Mouse (Mus musculus) neural tube, embryonic 11.5 days (tissue): Measurements from ENCODE around the gene Ccl11. TPM values are rescaled to one million over a fixed set of nuclear protein-coding genes. Genes with fewer than 3 reads are reported as not detected.

Experiments
- ATAC-seq: fragments of 200-750 bp; cut with Nextera tagmentation; 2 replicates; pipeline ENCODE4 v1.8.0; 2017; ENCODE audit warnings: moderate number of reproducible peaks, mild to moderate bottlenecking, moderate TSS enrichment, moderate library complexity; ENCODE audit not compliant: insufficient read depth, low FRiP score, low TSS enrichment
- DNase-seq: peaks from one replicate; pipeline ENCODE4 v3.0.0-alpha.2; 2015; ENCODE audit warnings: low spot score
- H3K27ac ChIP-seq: fragments of 300-500 bp; sonication (generic); 2 replicates; pipeline ENCODE4 v1.5.1; 2014; ENCODE audit warnings: low read depth, mild to moderate bottlenecking, low read length
- H3K27me3 ChIP-seq: fragments of 300-500 bp; sonication (generic); 2 replicates; pipeline ENCODE4 v1.6.1; 2014; ENCODE audit warnings: mild to moderate bottlenecking, low read length, mixed read lengths; ENCODE audit not compliant: control insufficient read depth, insufficient read depth
- H3K36me3 ChIP-seq: fragments of 300-500 bp; sonication (generic); 2 replicates; pipeline ENCODE4 v1.6.1; 2014; ENCODE audit warnings: mild to moderate bottlenecking, low read length, moderate library complexity, mixed read lengths; ENCODE audit not compliant: control insufficient read depth, insufficient read depth
- H3K4me1 ChIP-seq: fragments of 300-500 bp; sonication (generic); 2 replicates; pipeline ENCODE4 v1.6.1; 2014; ENCODE audit warnings: low read length, mixed read lengths; ENCODE audit not compliant: control insufficient read depth, insufficient read depth
- H3K4me2 ChIP-seq: fragments of 300-500 bp; sonication (generic); 2 replicates; pipeline ENCODE4 v1.6.1; 2014; ENCODE audit warnings: low read depth, mild to moderate bottlenecking, moderate library complexity
- H3K4me3 ChIP-seq: fragments of 300-500 bp; sonication (generic); 2 replicates; pipeline ENCODE4 v1.5.1; 2014; ENCODE audit warnings: low read depth, low read length
- H3K9ac ChIP-seq: fragments of 300-500 bp; sonication (generic); 2 replicates; pipeline ENCODE4 v1.6.1; 2014; ENCODE audit warnings: mild to moderate bottlenecking, low read length
- H3K9me3 ChIP-seq: fragments of 300-500 bp; sonication (generic); 2 replicates; pipeline ENCODE4 v1.6.1; 2016; ENCODE audit warnings: low read length; ENCODE audit not compliant: control insufficient read depth
- WGBS: fragments of 180-500 bp; shearing (Covaris S2); extraction: QIAGEN DNeasy Blood & Tissue Kit; methylation state at CpG from one replicate; pipeline ENCODE4 v1.1.7; 2014; 5-methylcytosine and 5-hydroxymethylcytosine counted together
- polyA plus RNA-seq: library from polyadenylated mRNA; unstranded; fragments of >200 nt; fragmentation: Nextera tagmentation; extraction: Ambion mirVana; gene quantifications from 2 replicates; pipeline ENCODE4 v1.2.1, GENCODE M21; 2014

Gene Ccl11
- polyA plus RNA-seq, 1 experiment from 2014 or later, result 0.21 TPM

DNA sequence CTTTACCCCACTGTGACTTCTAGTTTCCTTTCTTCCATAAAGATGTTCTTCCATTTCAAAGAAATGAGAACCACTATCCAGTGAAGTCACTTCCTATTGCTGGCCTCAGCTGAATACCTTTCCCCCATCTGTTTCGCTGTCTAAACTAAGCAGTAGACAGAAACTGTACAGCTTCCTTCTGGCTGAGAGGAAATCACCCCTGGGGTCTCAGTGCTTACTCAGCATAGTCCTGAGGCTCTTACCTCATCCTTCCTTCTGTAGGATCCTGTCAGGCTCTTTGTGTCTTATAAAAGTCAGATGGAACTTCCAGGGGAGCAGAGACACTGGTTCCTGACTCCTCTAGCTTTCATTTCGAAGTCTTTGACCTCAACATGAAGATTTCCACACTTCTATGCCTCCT is 43.9 kb downstream of the Ccl11 start, which contains the start of gene Ccl12:
Gene Ccl12, plus strand, starts transcription at position 317 of the 400 bp plus-strand sequence.
- Histone ChIP-seq H3K9me3 (no peaks in the 10 kb centered on the region), H3K27me3 (no peaks in the 10 kb centered on the region), H3K27ac (no peak within 1 kb of the TSS), H3K4me2 (no peak within 1 kb of the TSS), H3K4me1 (no peaks in the 10 kb centered on the region), H3K36me3 (no peaks in the 10 kb centered on the region), H3K4me3 (no peak within 1 kb of the TSS), H3K9ac (no peak within 1 kb of the TSS)
- 55% methylated on average over 2 of the region's 2 CpGs for WGBS
- DNase-seq (no peak), ATAC-seq (no peak)

DNA sequence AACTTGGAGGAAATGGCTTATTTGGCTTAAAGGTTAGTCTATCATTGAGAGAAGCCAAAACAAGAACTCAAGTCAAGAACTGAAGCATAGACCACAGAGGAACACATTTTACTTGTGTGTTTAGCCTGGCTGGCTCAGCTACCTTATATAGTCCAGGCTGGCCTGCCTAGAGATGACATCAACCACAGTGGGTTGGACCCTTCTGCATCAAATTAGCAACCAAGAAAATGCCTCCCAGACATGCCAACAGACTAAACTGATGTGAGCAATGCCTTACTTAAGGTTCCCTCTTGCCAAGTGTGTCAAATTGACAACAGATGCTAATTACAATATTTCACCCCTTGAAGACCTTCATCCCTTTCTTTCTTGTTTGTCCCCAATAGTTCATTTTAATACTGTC is 52.0 kb downstream of the Ccl11 start:
- no peaks in the 10 kb centered on the region for H3K27me3 ChIP-seq
- H3K27ac ChIP-seq, result no peak overlapping the region
- ATAC-seq (no peak), DNase-seq (no peak)
- no peaks in the 10 kb centered on the region for H3K36me3 ChIP-seq
- no peaks in the 10 kb centered on the region for H3K9me3 ChIP-seq
- H3K4me3 ChIP-seq, result no peak overlapping the region
- H3K4me1 ChIP-seq, result no peaks in the 10 kb centered on the region
- H3K4me2 ChIP-seq, result no peak overlapping the region
- no peak overlapping the region for H3K9ac ChIP-seq

DNA sequence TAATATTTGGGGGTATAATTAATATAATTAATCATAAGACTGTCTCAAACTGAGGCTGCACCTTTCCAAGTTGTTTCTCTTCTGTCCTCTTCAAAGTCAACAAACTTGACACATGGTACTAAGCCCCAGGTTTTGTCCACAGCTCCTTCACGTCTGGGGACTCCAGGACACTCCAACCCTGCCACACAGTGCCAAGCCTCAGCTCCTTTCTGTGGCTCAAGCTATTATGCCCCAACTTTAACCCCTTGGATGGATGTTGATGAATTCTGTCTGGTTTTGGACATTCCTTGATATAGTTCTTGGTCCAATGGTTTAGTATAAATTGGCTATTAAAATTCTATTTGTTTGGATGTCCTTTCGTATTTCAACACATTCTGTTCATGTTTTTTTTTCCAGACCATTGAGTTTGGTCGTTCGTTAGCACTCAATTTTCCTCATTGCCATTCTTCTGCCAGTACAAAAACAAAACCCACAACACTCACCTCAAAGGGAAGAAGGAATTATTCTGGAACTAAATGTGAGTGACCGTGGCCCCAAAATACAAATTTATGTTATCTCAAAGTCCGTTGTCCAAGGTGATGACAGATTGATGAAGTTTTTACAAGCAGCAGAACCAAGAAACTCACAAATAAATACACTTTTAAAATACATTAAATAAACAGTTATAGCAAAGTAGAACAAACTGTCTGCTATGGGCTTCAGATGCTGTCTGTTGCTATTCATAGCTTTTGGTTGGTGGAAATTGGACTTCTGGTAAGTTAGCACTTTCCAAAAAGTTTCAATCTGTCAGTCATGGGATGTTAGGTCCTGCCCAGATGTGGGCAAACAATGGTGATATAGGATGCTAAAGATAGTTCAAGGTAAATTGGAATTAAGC is 53.0 kb downstream of the Ccl11 start:
- Histone ChIP-seq H3K36me3 (no peaks in the 10 kb centered on the region), H3K27ac (no peak overlapping the region), H3K4me2 (no peak overlapping the region), H3K9me3 (no peaks in the 10 kb centered on the region), H3K27me3 (no peaks in the 10 kb centered on the region), H3K4me3 (no peak overlapping the region), H3K4me1 (no peaks in the 10 kb centered on the region), H3K9ac (no peak overlapping the region)
- DNase-seq (no peak), ATAC-seq (no peak)
- 75% methylated on average over 6 of the region's 6 CpGs for WGBS

Other genes starting within 250 kb of the Ccl11 start
- 0.08 TPM in 1 of 2 replicates, not detected in the other for gene 5530401A14Rik, start 197.2 kb upstream of the Ccl11 start, polyA plus RNA-seq
- 2.3 and 2.5 TPM in 2 replicates for gene Asic2, start 89.4 kb upstream of the Ccl11 start, polyA plus RNA-seq
- gene Ccl2, start 22.3 kb upstream of the Ccl11 start, polyA plus RNA-seq, result 1.6 and 2.1 TPM in 2 replicates
- not detected in 2 replicates for gene Gm17268, start 19.3 kb upstream of the Ccl11 start, polyA plus RNA-seq
- gene Ccl7, start 12.1 kb upstream of the Ccl11 start, polyA plus RNA-seq, result 0.60 and 0.73 TPM in 2 replicates
- 0.97 and 2.2 TPM in 2 replicates for gene Ccl12, start 44.0 kb downstream of the Ccl11 start, polyA plus RNA-seq
- not detected in 2 replicates for gene Ccl8, start 57.4 kb downstream of the Ccl11 start, polyA plus RNA-seq
- not detected in 2 replicates for gene Ccl1, start 247.9 kb downstream of the Ccl11 start, polyA plus RNA-seq